Mouse (Mus musculus): ENCODE measurements around the gene Nav2. TPM values are rescaled to one million over a fixed set of nuclear protein-coding genes. Genes with fewer than 3 reads are reported as not detected.

Gene Nav2
- total and polyA plus RNA-seq, 3 experiments, result 1.0 TPM; not detected in 2

DNA sequence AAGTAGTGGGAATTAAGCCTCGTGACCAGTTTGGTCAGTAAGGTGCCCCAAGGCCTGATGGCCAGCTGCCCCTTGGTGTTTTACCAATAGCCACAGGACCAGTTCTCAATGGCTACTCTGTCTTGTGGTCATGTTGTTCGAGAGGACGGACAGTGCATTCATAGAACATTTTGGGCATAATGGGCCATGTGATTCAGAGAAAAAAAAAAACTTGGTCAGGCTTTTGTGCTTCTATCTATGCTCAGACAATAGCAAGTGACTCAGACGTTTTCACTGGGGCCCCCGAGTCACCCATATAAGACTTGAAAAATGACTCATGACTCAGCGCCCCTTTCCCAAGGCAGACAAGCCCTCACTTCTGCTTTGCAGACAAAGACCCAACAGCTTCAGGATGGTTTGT is 344.4 kb downstream of the Nav2 start:
- TF ChIP-seq GATA2 (IDR thresholded peaks at IDR 0.05; ENCODE audit: borderline replicate concordance, low read depth, low read length) (no peak), TAL1 (conservative IDR thresholded peaks at IDR 0.05; ENCODE audit: low read depth, low read length) (no peak)
- Histone ChIP-seq H3K36me3 (replicated peaks) (no peaks in the 10 kb centered on the region), H3K4me3 (ENCODE audit: low read depth, low read length) (no peak overlapping the region), H3K27me3 (ENCODE audit: insufficient read depth, low read length) (no peaks in the 10 kb centered on the region), H3K4me1 (ENCODE audit: insufficient read depth, low read depth, low read length) (no peaks in the 10 kb centered on the region; the same call in 1 of the 2 replicates), H3K9me3 (replicated peaks) (peaks cover 90% of the 10 kb centered on the region)
- DNase-seq (ENCODE audit: low spot score) (no peak), ATAC-seq (ENCODE audit: extremely low read depth, insufficient number of reproducible peaks, low FRiP score, poor library complexity, severe bottlenecking) (no peak)

DNA sequence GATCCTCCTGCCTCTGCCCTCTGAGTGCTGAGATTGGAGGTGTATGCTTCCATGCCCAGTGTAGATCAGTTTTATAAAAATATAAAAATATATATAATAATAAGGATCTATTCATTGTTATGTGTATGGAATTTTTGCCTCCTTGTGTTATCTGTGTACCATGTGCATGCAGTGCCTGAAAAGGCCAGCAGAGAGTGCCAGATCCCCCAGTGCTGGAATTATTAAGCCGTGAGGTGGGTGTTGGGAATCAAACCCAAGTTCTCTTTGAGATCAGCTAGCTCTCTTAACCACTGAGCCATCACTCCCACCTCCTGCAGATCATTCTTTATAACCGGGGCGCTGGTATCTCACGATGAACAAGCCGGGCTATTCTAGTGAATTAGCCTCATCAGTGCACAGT is 346.5 kb downstream of the Nav2 start:
- no peaks in the 10 kb centered on the region for H3K4me1 ChIP-seq (ENCODE audit: insufficient read depth, low read depth, low read length)
- DNase-seq (ENCODE audit: low spot score) (no peak), ATAC-seq (ENCODE audit: extremely low read depth, insufficient number of reproducible peaks, low FRiP score, poor library complexity, severe bottlenecking) (no peak)
- peaks cover 87% of the 10 kb centered on the region for H3K9me3 ChIP-seq (replicated peaks)
- H3K4me3 ChIP-seq (ENCODE audit: low read depth, low read length), result no peak overlapping the region
- H3K36me3 ChIP-seq (replicated peaks), result no peaks in the 10 kb centered on the region
- no peaks in the 10 kb centered on the region for H3K27me3 ChIP-seq (ENCODE audit: insufficient read depth, low read length)
- TF ChIP-seq TAL1 (conservative IDR thresholded peaks at IDR 0.05; ENCODE audit: low read depth, low read length) (no peak), GATA2 (IDR thresholded peaks at IDR 0.05; ENCODE audit: borderline replicate concordance, low read depth, low read length) (no peak), CTCF (IDR thresholded peaks at IDR 0.05; ENCODE audit: low read depth, low read length) (no peak), POLR2AphosphoS5 (IDR thresholded peaks at IDR 0.05; ENCODE audit: insufficient replicate concordance, low read depth, low read length) (no peak), GATA1 (IDR thresholded peaks at IDR 0.05; ENCODE audit: borderline replicate concordance, low read length) (no peak)

DNA sequence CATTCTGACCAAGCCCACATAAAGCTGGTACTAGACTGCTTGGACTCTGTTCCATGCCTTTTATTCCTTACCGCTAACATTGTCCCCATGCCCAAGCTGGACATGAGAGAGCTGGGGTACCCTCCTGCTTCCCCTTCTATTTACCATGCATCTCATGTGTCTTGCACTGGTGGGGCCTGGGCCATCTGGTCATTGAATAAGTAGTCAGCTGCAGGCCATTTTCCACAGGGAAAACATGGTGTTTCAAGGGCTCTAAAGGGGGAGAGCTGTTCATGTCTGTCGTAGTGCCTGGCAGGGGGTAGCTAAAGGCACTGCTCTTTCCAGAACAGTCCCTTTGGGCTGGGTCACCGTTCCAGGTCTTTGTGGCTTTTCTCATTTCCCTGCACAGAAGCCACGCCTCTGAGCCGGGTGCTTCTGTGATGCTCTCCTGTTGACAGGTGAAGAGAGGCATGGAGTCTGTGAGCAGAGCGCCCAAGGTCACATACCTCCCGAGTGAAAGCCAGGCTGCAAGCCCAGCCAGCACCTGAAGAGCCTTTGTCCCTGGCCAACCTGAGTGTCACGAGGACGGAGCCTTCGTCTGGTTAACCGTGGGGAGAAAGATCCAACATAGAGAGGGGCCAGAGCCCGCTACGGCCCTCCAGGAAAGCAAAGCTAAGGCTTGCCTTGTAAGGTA is 348.9 kb downstream of the Nav2 start:
- ATAC-seq (ENCODE audit: extremely low read depth, insufficient number of reproducible peaks, low FRiP score, poor library complexity, severe bottlenecking) (no peak), DNase-seq (ENCODE audit: low spot score) (no peak)
- Histone ChIP-seq H3K27me3 (ENCODE audit: insufficient read depth, low read length) (no peaks in the 10 kb centered on the region), H3K4me3 (ENCODE audit: low read depth, low read length) (no peak overlapping the region), H3K9me3 (replicated peaks) (peaks cover 89% of the 10 kb centered on the region), H3K36me3 (replicated peaks) (no peaks in the 10 kb centered on the region), H3K4me1 (ENCODE audit: insufficient read depth, low read depth, low read length) (no peaks in the 10 kb centered on the region)
- no peak for TF ChIP-seq CTCF (IDR thresholded peaks at IDR 0.05; ENCODE audit: low read depth, low read length)
- no peak for TF ChIP-seq GATA1 (IDR thresholded peaks at IDR 0.05; ENCODE audit: borderline replicate concordance, low read length)
- no peak for TF ChIP-seq GATA2 (IDR thresholded peaks at IDR 0.05; ENCODE audit: borderline replicate concordance, low read depth, low read length)
- TF ChIP-seq TAL1 (conservative IDR thresholded peaks at IDR 0.05; ENCODE audit: low read depth, low read length), result no peak
- no peak for TF ChIP-seq POLR2AphosphoS5 (IDR thresholded peaks at IDR 0.05; ENCODE audit: insufficient replicate concordance, low read depth, low read length)

DNA sequence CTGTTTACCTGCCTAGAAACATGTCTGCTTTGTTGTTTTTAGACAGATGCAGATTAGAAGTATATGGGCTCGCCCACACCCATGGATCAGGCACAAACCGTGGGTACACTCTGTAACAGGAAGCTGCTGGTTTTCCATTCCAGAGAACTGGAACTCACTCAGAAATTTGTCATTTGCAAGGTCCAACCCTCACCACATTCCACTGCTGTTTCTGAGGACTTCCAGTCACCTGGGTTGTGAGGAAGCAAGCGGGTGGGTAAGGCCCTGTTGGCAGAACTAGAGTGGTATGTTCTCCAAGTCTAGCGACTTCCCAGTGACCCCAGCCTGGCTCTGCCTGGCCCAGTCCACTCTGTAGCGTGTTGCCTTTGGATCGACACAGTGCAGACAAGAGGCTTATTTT is 349.6 kb downstream of the Nav2 start:
- DNase-seq (ENCODE audit: low spot score) (no peak), ATAC-seq (ENCODE audit: extremely low read depth, insufficient number of reproducible peaks, low FRiP score, poor library complexity, severe bottlenecking) (no peak)
- no peak for TF ChIP-seq GATA2 (IDR thresholded peaks at IDR 0.05; ENCODE audit: borderline replicate concordance, low read depth, low read length)
- TF ChIP-seq TAL1 (conservative IDR thresholded peaks at IDR 0.05; ENCODE audit: low read depth, low read length), result no peak
- TF ChIP-seq GATA1 (IDR thresholded peaks at IDR 0.05; ENCODE audit: borderline replicate concordance, low read length), result no peak
- no peak for TF ChIP-seq CTCF (IDR thresholded peaks at IDR 0.05; ENCODE audit: low read depth, low read length)
- TF ChIP-seq POLR2AphosphoS5 (IDR thresholded peaks at IDR 0.05; ENCODE audit: insufficient replicate concordance, low read depth, low read length), result no peak
- Histone ChIP-seq H3K4me1 (ENCODE audit: insufficient read depth, low read depth, low read length) (no peaks in the 10 kb centered on the region), H3K27me3 (ENCODE audit: insufficient read depth, low read length) (no peaks in the 10 kb centered on the region), H3K9me3 (replicated peaks) (peaks cover 89% of the 10 kb centered on the region), H3K36me3 (replicated peaks) (no peaks in the 10 kb centered on the region), H3K4me3 (ENCODE audit: low read depth, low read length) (no peak overlapping the region)

DNA sequence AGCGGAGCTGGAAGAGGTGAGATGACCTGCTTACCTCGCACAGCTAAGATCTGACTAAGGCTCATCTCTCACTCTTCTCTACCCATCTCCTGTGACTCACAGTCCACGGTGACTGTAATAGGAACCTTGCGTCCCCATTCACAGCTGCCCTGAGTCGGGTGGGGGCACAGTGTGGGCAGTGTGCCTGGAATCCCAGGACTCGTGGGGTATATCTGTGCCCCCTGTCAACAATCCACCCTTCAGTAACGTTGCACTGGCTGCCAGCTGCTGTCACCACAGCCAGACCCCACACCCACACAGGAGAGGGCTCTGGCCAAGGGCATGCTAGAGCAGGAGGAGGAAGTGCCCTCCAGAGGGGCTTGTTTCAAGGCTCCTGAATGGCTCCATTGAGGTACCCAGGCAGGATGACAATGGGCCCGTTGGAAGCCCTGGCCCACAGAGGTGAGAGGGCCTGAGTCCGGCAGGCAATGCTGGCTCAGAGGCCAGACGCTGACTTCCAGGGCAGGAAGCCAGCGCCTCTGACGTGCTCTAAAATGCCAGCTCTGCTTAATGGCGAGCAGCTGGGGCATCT is 353.5 kb downstream of the Nav2 start:
- ATAC-seq (ENCODE audit: extremely low read depth, insufficient number of reproducible peaks, low FRiP score, poor library complexity, severe bottlenecking) (no peak), DNase-seq (ENCODE audit: low spot score) (no peak)
- Histone ChIP-seq H3K4me1 (ENCODE audit: insufficient read depth, low read depth, low read length) (no peaks in the 10 kb centered on the region), H3K4me3 (ENCODE audit: low read depth, low read length) (no peak overlapping the region), H3K36me3 (replicated peaks) (no peaks in the 10 kb centered on the region), H3K27me3 (ENCODE audit: insufficient read depth, low read length) (no peaks in the 10 kb centered on the region), H3K9me3 (replicated peaks) (peaks cover 93% of the 10 kb centered on the region)
- no peak for TF ChIP-seq POLR2AphosphoS5 (IDR thresholded peaks at IDR 0.05; ENCODE audit: insufficient replicate concordance, low read depth, low read length)
- no peak for TF ChIP-seq GATA2 (IDR thresholded peaks at IDR 0.05; ENCODE audit: borderline replicate concordance, low read depth, low read length)
- TF ChIP-seq GATA1 (IDR thresholded peaks at IDR 0.05; ENCODE audit: borderline replicate concordance, low read length), result no peak
- no peak for TF ChIP-seq TAL1 (conservative IDR thresholded peaks at IDR 0.05; ENCODE audit: low read depth, low read length)
- no peak for TF ChIP-seq CTCF (IDR thresholded peaks at IDR 0.05; ENCODE audit: low read depth, low read length)

DNA sequence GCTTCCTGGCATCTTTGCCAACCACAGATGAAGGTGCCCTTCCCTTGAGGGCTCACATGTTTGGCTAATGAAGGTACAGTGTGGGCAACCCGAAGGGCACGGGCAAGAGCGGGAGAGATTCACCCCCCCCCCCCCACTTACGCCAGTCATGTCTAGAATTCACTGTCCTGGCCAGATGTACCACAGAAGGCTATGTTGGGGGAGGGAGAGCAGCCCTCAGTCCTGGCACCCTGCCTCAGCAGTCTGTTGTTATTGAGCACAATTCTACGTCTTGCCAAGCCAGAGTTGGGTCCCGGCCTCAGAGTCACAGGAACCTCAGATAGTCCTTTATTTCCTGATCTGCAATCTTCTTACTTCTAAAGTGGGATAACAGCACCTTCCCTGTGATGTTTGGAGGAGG is 357.9 kb downstream of the Nav2 start:
- TF ChIP-seq GATA2 (IDR thresholded peaks at IDR 0.05; ENCODE audit: borderline replicate concordance, low read depth, low read length), result no peak
- no peaks in the 10 kb centered on the region for H3K27me3 ChIP-seq (ENCODE audit: insufficient read depth, low read length)
- H3K36me3 ChIP-seq (replicated peaks), result no peaks in the 10 kb centered on the region
- no peak for ATAC-seq (ENCODE audit: extremely low read depth, insufficient number of reproducible peaks, low FRiP score, poor library complexity, severe bottlenecking)
- DNase-seq (ENCODE audit: low spot score), result no peak
- no peaks in the 10 kb centered on the region for H3K4me1 ChIP-seq (ENCODE audit: insufficient read depth, low read depth, low read length)
- H3K9me3 ChIP-seq (replicated peaks), result peaks cover 90% of the 10 kb centered on the region
- H3K4me3 ChIP-seq (ENCODE audit: low read depth, low read length), result no peak overlapping the region
